Mouse (Mus musculus): ENCODE measurements around the gene Ncdn.

The Ncdn gene

GRCm38 (mm10) chr4:126732531-126733380 lies 20.5 kb downstream of the Ncdn start:
- CTCF ChIA-PET: no interaction called here

GRCm38 (mm10) chr4:126732111-126732510 lies 21.1 kb downstream of the Ncdn start:
- CTCF ChIA-PET: no interaction called here

- CTCF ChIA-PET: no interaction called here
These were observed 45.8 kb downstream of the Ncdn start for GRCm38 (mm10) chr4:126707439-126707826.

DNA sequence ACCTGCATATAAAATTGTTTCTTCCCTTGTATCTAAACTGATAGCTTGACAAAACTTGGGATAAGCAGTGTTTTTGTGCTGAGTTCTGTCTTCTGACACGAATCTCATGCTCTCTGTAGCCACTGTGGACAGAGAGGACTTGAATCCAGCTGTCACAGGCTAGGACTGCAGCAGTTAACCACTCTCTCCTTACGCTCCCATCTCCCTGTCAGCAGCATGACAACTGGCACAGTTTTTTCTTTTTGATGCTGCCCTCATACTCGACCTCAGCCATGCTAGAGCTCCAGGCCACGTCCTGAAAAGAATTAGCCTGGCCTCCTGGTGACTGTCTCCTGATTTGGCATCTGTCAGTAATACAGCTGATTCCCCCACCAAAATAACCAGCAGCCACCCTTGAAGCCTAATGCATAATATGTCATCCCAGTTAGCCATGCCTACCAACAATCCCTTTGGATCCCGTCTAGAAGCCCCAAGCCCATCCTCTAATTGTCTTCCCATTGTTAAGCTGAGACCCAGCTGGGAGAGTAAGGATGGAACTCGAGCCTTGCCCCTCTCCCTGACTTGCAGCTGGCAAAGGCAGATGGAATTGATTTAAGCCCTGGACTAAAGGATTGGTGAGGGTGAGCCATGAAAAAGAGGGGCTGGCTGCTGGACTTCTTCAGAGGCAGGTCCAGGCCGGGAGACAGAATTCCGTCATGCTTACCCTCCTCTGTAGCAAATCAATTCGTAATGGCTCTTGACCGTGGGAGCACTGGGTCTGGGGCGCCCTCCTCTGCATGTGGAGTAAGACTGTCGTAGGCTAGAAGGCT lies 46.4 kb downstream of the Ncdn start:
- CTCF ChIA-PET: no interaction called here

- CTCF ChIA-PET: interaction anchor here (1.0 kb wide), 1 partner anchor 15 kb away, joined by 3 read pairs; no protein-coding TSS in a partner anchor
These were observed 56.3 kb downstream of the Ncdn start for GRCm38 (mm10) chr4:126696908-126697307.

Data from spleen, embryonic (tissue).